Comparison of ENCODE assay signal across 15 mouse cellular contexts in the genomic region with DNA sequence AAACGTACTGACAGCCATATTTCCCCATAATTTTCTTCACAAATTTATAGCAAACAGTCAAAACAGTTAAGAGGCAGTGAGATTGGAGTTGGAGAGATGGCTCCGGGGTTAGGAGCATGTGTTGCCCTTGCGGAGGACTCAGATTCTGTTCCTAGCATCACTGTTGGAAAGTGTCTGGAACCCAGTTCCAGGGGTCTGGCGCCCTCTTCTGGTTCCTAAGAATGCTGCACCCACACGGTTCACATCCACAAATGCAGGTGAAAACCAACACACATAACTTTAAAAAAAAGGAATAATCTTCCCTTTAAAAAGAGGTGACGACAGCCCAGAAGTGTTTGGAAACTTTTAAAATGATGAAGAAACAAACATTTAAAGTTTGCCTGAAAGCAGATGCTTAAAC.
DNase-seq lines count a peak whose midpoint lies in the region; ATAC-seq and TF ChIP-seq lines count a peak whose summit lies in the region.
"Had no signal": no experiment of that assay in that cellular context is flagged by ENCODE, and none has a peak within 500 bp of the region (broad histone marks: within the 10 kb centered on the region; RNA-seq: fewer than 3 reads in every experiment).

No protein-coding gene starts in this region.

- no peak overlapping the region for H3K27ac ChIP-seq in hindbrain, embryonic 11.5 days (ENCODE audit: low read depth, low read length)
- no peak overlapping the region for H3K27ac ChIP-seq in hindbrain, embryonic 16.5 days (ENCODE audit: low read depth, low read length)
- H3K27ac ChIP-seq in lung, postnatal 0 days (ENCODE audit: low read length), result no peak overlapping the region
- H3K27ac ChIP-seq: embryonic facial prominence, embryonic 10.5 days had no signal

- no peak overlapping the region for H3K9ac ChIP-seq in hindbrain, embryonic 11.5 days (ENCODE audit: low read depth, low read length)
- no peak overlapping the region for H3K9ac ChIP-seq in hindbrain, embryonic 16.5 days (ENCODE audit: low read depth, low read length)
- no peak overlapping the region for H3K9ac ChIP-seq in lung, postnatal 0 days (replicated peaks; ENCODE audit: low read depth)

- peak; percentile 20 for DNase-seq in hindbrain, embryonic 11.5 days (ENCODE audit: low spot score)
- no peak for DNase-seq in lung, postnatal 0 days (ENCODE audit: low spot score)
- DNase-seq in lung, postnatal 14 days, result no peak
- peak; percentile 16 for DNase-seq in ZHBTc4 (ENCODE audit: low read depth, low spot score)
- peak; percentile 18 for DNase-seq in thymus, postnatal 25 days
- DNase-seq in heart, postnatal 25 days (ENCODE audit: low spot score), result no peak
- DNase-seq in retina, postnatal 1 day, result no peak
- DNase-seq: cerebellum, adult 9-10 months; heart, postnatal 36 days; kidney, adult 9 months; left cerebral cortex, postnatal 4 days; lung, adult 2 months had no signal

- H3K36me3 ChIP-seq in hindbrain, embryonic 11.5 days (ENCODE audit: control insufficient read depth, insufficient read depth, low read length), result no peaks in the 10 kb centered on the region
- H3K36me3 ChIP-seq in hindbrain, embryonic 16.5 days (ENCODE audit: control insufficient read depth, insufficient read depth, low read length), result no peaks in the 10 kb centered on the region
- H3K36me3 ChIP-seq in lung, postnatal 0 days (ENCODE audit: insufficient read depth, low read length), result no peaks in the 10 kb centered on the region
- H3K36me3 ChIP-seq: embryonic facial prominence, embryonic 10.5 days had no signal

- ATAC-seq in hindbrain, embryonic 11.5 days (ENCODE audit: low FRiP score), result no peak
- ATAC-seq in hindbrain, embryonic 16.5 days, result no peak
- no peak for ATAC-seq in lung, postnatal 0 days

- TF ChIP-seq CTCF in lung, postnatal 0 days (IDR thresholded peaks at IDR 0.05), result peak; percentile 50

- no peak for TF ChIP-seq EP300 in lung, postnatal 0 days (IDR thresholded peaks at IDR 0.05)

- 81% methylated on average over 6 of the region's 6 CpGs for WGBS in hindbrain, embryonic 11.5 days
- 76% methylated on average over 6 of the region's 6 CpGs for WGBS in hindbrain, embryonic 16.5 days
- WGBS in lung, postnatal 0 days, result 73% methylated on average over 6 of the region's 6 CpGs

- H3K4me2 ChIP-seq in hindbrain, embryonic 11.5 days (replicated peaks; ENCODE audit: low read depth, low read length), result no peak overlapping the region
- H3K4me2 ChIP-seq in hindbrain, embryonic 16.5 days (ENCODE audit: low read length), result no peak overlapping the region
- no peak overlapping the region for H3K4me2 ChIP-seq in lung, postnatal 0 days (replicated peaks; ENCODE audit: low read depth, low read length)

- H3K4me3 ChIP-seq in hindbrain, embryonic 11.5 days (ENCODE audit: low read depth, low read length), result no peak overlapping the region
- H3K4me3 ChIP-seq in hindbrain, embryonic 16.5 days (ENCODE audit: low read length), result no peak overlapping the region
- no peak overlapping the region for H3K4me3 ChIP-seq in lung, postnatal 0 days (ENCODE audit: low read depth, low read length)
- H3K4me3 ChIP-seq: embryonic facial prominence, embryonic 10.5 days; myocyte had no signal

- H3K4me1 ChIP-seq in hindbrain, embryonic 11.5 days (replicated peaks; ENCODE audit: control insufficient read depth, insufficient read depth, low read length), result no peaks in the 10 kb centered on the region
- H3K4me1 ChIP-seq in hindbrain, embryonic 16.5 days (ENCODE audit: control insufficient read depth, insufficient read depth, low read depth, low read length), result no peaks in the 10 kb centered on the region
- H3K4me1 ChIP-seq in lung, postnatal 0 days (ENCODE audit: insufficient read depth, low read depth, low read length), result no peaks in the 10 kb centered on the region

- H3K9me3 ChIP-seq in hindbrain, embryonic 11.5 days (ENCODE audit: control insufficient read depth, low read length), result no peaks in the 10 kb centered on the region
- no peaks in the 10 kb centered on the region for H3K9me3 ChIP-seq in hindbrain, embryonic 16.5 days (ENCODE audit: control insufficient read depth, low read length)
- H3K9me3 ChIP-seq in lung, postnatal 0 days (ENCODE audit: low read length), result no peaks in the 10 kb centered on the region
- H3K9me3 ChIP-seq: embryonic facial prominence, embryonic 10.5 days had no signal

- intact Hi-C loops in heart, postnatal 25 days (cut with DNase I), result no loop called here

- no peaks in the 10 kb centered on the region for H3K27me3 ChIP-seq in hindbrain, embryonic 11.5 days (ENCODE audit: control insufficient read depth, insufficient read depth, low read length)
- no peaks in the 10 kb centered on the region for H3K27me3 ChIP-seq in hindbrain, embryonic 16.5 days (replicated peaks; ENCODE audit: control insufficient read depth, insufficient read depth, low read length)
- H3K27me3 ChIP-seq in lung, postnatal 0 days (replicated peaks; ENCODE audit: insufficient read depth, low read length), result no peaks in the 10 kb centered on the region

Comparison
In these comparisons a context has a peak if more than half of its experiments do, and no peak if none do; other contexts are left out.
1. DNase-seq: peak in hindbrain, embryonic 11.5 days (single experiment), ZHBTc4 (single experiment) and thymus, postnatal 25 days (single experiment); none in lung, postnatal 0 days (single experiment), lung, postnatal 14 days (single experiment), heart, postnatal 25 days (single experiment) and retina, postnatal 1 day (single experiment).